Mouse (Mus musculus) intestine, embryonic 16.5 days (tissue): Measurements from ENCODE around the gene Spata7. TPM values are rescaled to one million over a fixed set of nuclear protein-coding genes. Genes with fewer than 3 reads are reported as not detected.

Source experiments
- ATAC-seq: fragments of 200-750 bp; cut with Nextera tagmentation; 2 replicates; pipeline ENCODE4 v1.8.0; 2017; ENCODE audit warnings: moderate TSS enrichment, moderate library complexity
- H3K27ac ChIP-seq: fragments of 300-500 bp; sonication (generic); 2 replicates; pipeline ENCODE4 v1.5.1; 2014; ENCODE audit warnings: mild to moderate bottlenecking, low read length
- H3K27me3 ChIP-seq: fragments of 300-500 bp; sonication (generic); replicated peaks from 2 replicates; pipeline ENCODE4 v1.6.1; 2014; ENCODE audit warnings: low read length, control low read depth, mixed read lengths; ENCODE audit not compliant: control insufficient read depth, insufficient read depth
- H3K36me3 ChIP-seq: fragments of 300-500 bp; sonication (generic); 2 replicates; pipeline ENCODE4 v1.6.1; 2014; ENCODE audit warnings: low read length, control low read depth; ENCODE audit not compliant: control insufficient read depth, insufficient read depth
- H3K4me1 ChIP-seq: fragments of 300-500 bp; sonication (generic); 2 replicates; pipeline ENCODE4 v1.6.1; 2014; ENCODE audit warnings: low read length, control low read depth, mixed read lengths; ENCODE audit not compliant: control insufficient read depth, insufficient read depth
- H3K4me2 ChIP-seq: fragments of 300-500 bp; sonication (generic); 2 replicates; pipeline ENCODE4 v1.6.1; 2014; ENCODE audit warnings: low read depth, low read length, control low read depth
- H3K4me3 ChIP-seq: fragments of 300-500 bp; sonication (generic); 2 replicates; pipeline ENCODE4 v1.5.1; 2014; ENCODE audit warnings: mild to moderate bottlenecking, low read length
- H3K9ac ChIP-seq: fragments of 300-500 bp; sonication (generic); 2 replicates; pipeline ENCODE4 v1.6.1; 2014; ENCODE audit warnings: low read depth, low read length
- H3K9me3 ChIP-seq: fragments of 300-500 bp; sonication (generic); 2 replicates; pipeline ENCODE4 v1.6.1; 2016; ENCODE audit warnings: low read length, control low read depth; ENCODE audit not compliant: control insufficient read depth
- WGBS: fragments of 180-500 bp; shearing (Covaris S2); extraction: QIAGEN DNeasy Blood & Tissue Kit; methylation state at CpG from one replicate; pipeline ENCODE4 v1.1.7; 2014; 5-methylcytosine and 5-hydroxymethylcytosine counted together
- polyA plus RNA-seq: library from polyadenylated mRNA; unstranded; fragments of >200 nt; fragmentation: Nextera tagmentation; extraction: Ambion mirVana; gene quantifications from 2 replicates; pipeline ENCODE4 v1.2.1, GENCODE M21; 2015

Spata7 gene
- 7.5 and 8.6 TPM in 2 replicates for polyA plus RNA-seq

- Histone ChIP-seq H3K27me3 (no peaks in the 10 kb centered on the region), H3K9ac (peak within 1 kb of the TSS; percentile 78), H3K36me3 (no peaks in the 10 kb centered on the region), H3K4me2 (peak within 1 kb of the TSS; percentile 59), H3K27ac (no peak within 1 kb of the TSS), H3K9me3 (no peaks in the 10 kb centered on the region), H3K4me1 (peaks cover 2% of the 10 kb centered on the region; the same call in 1 of the 2 replicates), H3K4me3 (peak within 1 kb of the TSS; percentile 87)
- 3% methylated on average over 32 of the region's 32 CpGs for WGBS
- peak; percentile 97 for ATAC-seq
These were observed at the start of gene Spata7 for GRCm38 (mm10) chr12:98627392-98628259. Gene Spata7 (plus strand): TSS chr12:98628157.

- ATAC-seq, result no peak
- WGBS, result 37% methylated on average over 3 of the region's 3 CpGs
These were observed 42.7 kb upstream of the Spata7 start for GRCm38 (mm10) chr12:98585302-98585701.

GRCm38 (mm10) chr12:98588573-98588972, 39.4 kb upstream of the Spata7 start:
- H3K27me3 ChIP-seq, result no peaks in the 10 kb centered on the region
- no peaks in the 10 kb centered on the region for H3K4me1 ChIP-seq
- no peaks in the 10 kb centered on the region for H3K36me3 ChIP-seq
- H3K4me2 ChIP-seq, result no peak overlapping the region
- WGBS, result 61% methylated on average over 6 of the region's 6 CpGs
- H3K4me3 ChIP-seq, result no peak overlapping the region
- no peaks in the 10 kb centered on the region for H3K9me3 ChIP-seq
- no peak for ATAC-seq
- no peak overlapping the region for H3K27ac ChIP-seq
- H3K9ac ChIP-seq, result no peak overlapping the region

More at GRCm38 (mm10) chr12:98585302-98585701, 42.7 kb upstream of the Spata7 start:
- Histone ChIP-seq H3K4me3 (no peak overlapping the region), H3K4me2 (no peak overlapping the region), H3K36me3 (no peaks in the 10 kb centered on the region), H3K27me3 (no peaks in the 10 kb centered on the region), H3K9ac (no peak overlapping the region), H3K4me1 (no peaks in the 10 kb centered on the region), H3K9me3 (no peaks in the 10 kb centered on the region), H3K27ac (no peak overlapping the region)

GRCm38 (mm10) chr12:98591016-98591415, 36.9 kb upstream of the Spata7 start:
- Histone ChIP-seq H3K4me3 (no peak overlapping the region), H3K9me3 (no peaks in the 10 kb centered on the region), H3K4me2 (no peak overlapping the region), H3K9ac (no peak overlapping the region), H3K27ac (no peak overlapping the region), H3K36me3 (no peaks in the 10 kb centered on the region), H3K4me1 (no peaks in the 10 kb centered on the region), H3K27me3 (no peaks in the 10 kb centered on the region)
- ATAC-seq, result no peak
- 90% methylated on average over 2 of the region's 2 CpGs for WGBS

GRCm38 (mm10) chr12:98600861-98601260, 27.1 kb upstream of the Spata7 start:
- no peak for ATAC-seq
- no peaks in the 10 kb centered on the region for H3K36me3 ChIP-seq
- H3K4me2 ChIP-seq, result no peak overlapping the region
- WGBS, result 87% methylated on average over 5 of the region's 5 CpGs
- H3K27ac ChIP-seq, result no peak overlapping the region
- no peak overlapping the region for H3K4me3 ChIP-seq
- H3K4me1 ChIP-seq, result no peaks in the 10 kb centered on the region
- no peaks in the 10 kb centered on the region for H3K27me3 ChIP-seq
- no peaks in the 10 kb centered on the region for H3K9me3 ChIP-seq
- no peak overlapping the region for H3K9ac ChIP-seq

GRCm38 (mm10) chr12:98602114-98602513, 25.8 kb upstream of the Spata7 start:
- whole genome bisulfite sequencing, result 30% methylated on average over 6 of the region's 6 CpGs
- Histone ChIP-seq H3K36me3 (no peaks in the 10 kb centered on the region), H3K4me3 (no peak overlapping the region), H3K27ac (no peak overlapping the region), H3K4me2 (no peak overlapping the region), H3K27me3 (no peaks in the 10 kb centered on the region), H3K9ac (no peak overlapping the region), H3K9me3 (no peaks in the 10 kb centered on the region), H3K4me1 (no peaks in the 10 kb centered on the region)
- no peak for ATAC-seq

- Histone ChIP-seq H3K4me3 (no peak overlapping the region), H3K4me2 (no peak overlapping the region), H3K9me3 (no peaks in the 10 kb centered on the region), H3K27me3 (no peaks in the 10 kb centered on the region), H3K4me1 (no peaks in the 10 kb centered on the region), H3K9ac (no peak overlapping the region), H3K27ac (no peak overlapping the region), H3K36me3 (no peaks in the 10 kb centered on the region)
- 87% methylated on average over 1 of the region's 1 CpGs for WGBS
- ATAC-seq, result no peak
These were observed 22.7 kb upstream of the Spata7 start for GRCm38 (mm10) chr12:98605264-98605663.

GRCm38 (mm10) chr12:98606595-98607290, 21.2 kb upstream of the Spata7 start:
- no peak overlapping the region for H3K4me2 ChIP-seq
- no peaks in the 10 kb centered on the region for H3K27me3 ChIP-seq
- 74% methylated on average over 5 of the region's 5 CpGs for WGBS
- H3K27ac ChIP-seq, result no peak overlapping the region
- no peaks in the 10 kb centered on the region for H3K9me3 ChIP-seq
- ATAC-seq, result no peak
- no peak overlapping the region for H3K9ac ChIP-seq
- no peaks in the 10 kb centered on the region for H3K4me1 ChIP-seq
- H3K36me3 ChIP-seq, result no peaks in the 10 kb centered on the region
- H3K4me3 ChIP-seq, result no peak overlapping the region

- no peak overlapping the region for H3K4me2 ChIP-seq
- no peaks in the 10 kb centered on the region for H3K27me3 ChIP-seq
- no peaks in the 10 kb centered on the region for H3K9me3 ChIP-seq
- no peak overlapping the region for H3K27ac ChIP-seq
- no peaks in the 10 kb centered on the region for H3K36me3 ChIP-seq
- H3K4me1 ChIP-seq, result no peaks in the 10 kb centered on the region
- H3K4me3 ChIP-seq, result no peak overlapping the region
- ATAC-seq, result no peak
- WGBS, result 67% methylated on average over 3 of the region's 3 CpGs
- H3K9ac ChIP-seq, result no peak overlapping the region
These were observed 17.6 kb upstream of the Spata7 start for GRCm38 (mm10) chr12:98610341-98610740.
